Mouse (Mus musculus) CH12.LX (cell line): ENCODE measurements at regions not wholly inside any gene's neighbourhood (a gene's known extent, or its start where the extent isn't known, plus 50 kb on each side); places are given as distances from the start of the nearest gene placed in this dataset.

Experiments used
- DNase-seq: peaks from one replicate; pipeline ENCODE4 v3.0.0-alpha.2; 2013; ENCODE audit errors: extremely low read depth
- H3K27ac ChIP-seq: 2 replicates; pipeline ENCODE4 v1.5.1; 2012; ENCODE audit warnings: low read depth, mild to moderate bottlenecking, control low read depth, moderate library complexity; ENCODE audit not compliant: insufficient read depth
- H3K27me3 ChIP-seq: replicated peaks from 2 replicates; pipeline ENCODE3; 2012; ENCODE audit warnings: inconsistent platforms
- H3K36me3 ChIP-seq, 2 experiments: replicated peaks in 1 of 2; 2 replicates each; pipeline versions ENCODE3 to v1.6.1; 2012; ENCODE audit warnings: inconsistent platforms in 1 of 2, low read length in 1 of 2, mild to moderate bottlenecking in 1 of 2, mixed read lengths in 1 of 2, moderate library complexity in 1 of 2; ENCODE audit not compliant: control insufficient read depth in 1 of 2, insufficient read depth in 1 of 2
- H3K4me1 ChIP-seq, 2 experiments: 2 replicates each; pipeline ENCODE4 v1.6.1; 2012; ENCODE audit warnings: inconsistent platforms in 1 of 2, moderate library complexity in 1 of 2; ENCODE audit not compliant: insufficient read depth in 2 of 2, control insufficient read depth in 1 of 2
- H3K4me2 ChIP-seq: 2 replicates; pipeline ENCODE4 v1.6.1; 2012; ENCODE audit warnings: low read depth, mild to moderate bottlenecking, control low read depth; ENCODE audit not compliant: poor library complexity, insufficient read depth, severe bottlenecking
- H3K4me3 ChIP-seq, 3 experiments: fragments of 150-350 bp in 1 of 3; sonication (generic) in 1 of 3; replicated peaks in 1 of 3; 2 replicates each; pipeline versions ENCODE3 to v1.5.1; 2011 to 2012; ENCODE audit warnings: low read depth in 2 of 3, low read length in 2 of 3, mild to moderate bottlenecking in 2 of 3, moderate library complexity in 2 of 3, control low read depth in 1 of 3, improper control_type of control experiment in 1 of 3, inconsistent platforms in 1 of 3, mixed read lengths in 1 of 3; ENCODE audit not compliant: poor library complexity in 1 of 3
- H3K79me2 ChIP-seq: replicated peaks from 2 replicates; pipeline ENCODE4 v1.6.1; 2012; ENCODE audit warnings: mild to moderate bottlenecking, moderate library complexity; ENCODE audit not compliant: control insufficient read depth, poor library complexity, insufficient read depth, severe bottlenecking; ENCODE audit errors: extremely low read depth
- H3K9ac ChIP-seq: 2 replicates; pipeline ENCODE4 v1.6.1; 2012; ENCODE audit warnings: low read depth, mild to moderate bottlenecking, control low read depth, moderate library complexity; ENCODE audit not compliant: insufficient read depth
- H3K9me3 ChIP-seq: replicated peaks from 2 replicates; pipeline ENCODE3; 2012; ENCODE audit warnings: low read length, inconsistent platforms, mixed read lengths
- BHLHE40 ChIP-seq: IDR thresholded peaks from 2 replicates; pipeline ENCODE4 v1.6.1; 2011; ENCODE audit warnings: mild to moderate bottlenecking, low read depth, low read length, improper control_type of control experiment
- CHD1 ChIP-seq: IDR thresholded peaks from 2 replicates; pipeline ENCODE4 v1.6.1; 2012; ENCODE audit warnings: low read depth, low read length, improper control_type of control experiment, inconsistent platforms
- EP300 ChIP-seq: IDR thresholded peaks from 2 replicates; pipeline ENCODE4 v1.6.1; 2011; ENCODE audit warnings: low read length, improper control_type of control experiment
- GABPA ChIP-seq: IDR thresholded peaks from 2 replicates; pipeline ENCODE4 v1.6.1; 2012; ENCODE audit warnings: low read depth, low read length, improper control_type of control experiment, inconsistent platforms; ENCODE audit not compliant: insufficient replicate concordance
- HCFC1 ChIP-seq: IDR thresholded peaks from 2 replicates; pipeline ENCODE4 v1.6.1; 2012; ENCODE audit warnings: low read depth, mild to moderate bottlenecking, inconsistent platforms, low read length, improper control_type of control experiment
- IRF4 ChIP-seq: IDR thresholded peaks from 2 replicates; pipeline ENCODE4 v1.6.1; 2014; ENCODE audit warnings: low read depth, mild to moderate bottlenecking, inconsistent platforms, low read length, improper control_type of control experiment
- JUN ChIP-seq: IDR thresholded peaks from 2 replicates; pipeline ENCODE4 v1.6.1; 2011; ENCODE audit warnings: low read depth, mild to moderate bottlenecking, low read length, improper control_type of control experiment, moderate library complexity; ENCODE audit not compliant: insufficient read depth
- MEF2A ChIP-seq: IDR thresholded peaks from 2 replicates; pipeline ENCODE4 v1.6.1; 2014; ENCODE audit warnings: low read depth, mild to moderate bottlenecking, inconsistent platforms, low read length, improper control_type of control experiment, borderline replicate concordance
- MXI1 ChIP-seq: IDR thresholded peaks from 2 replicates; pipeline ENCODE4 v1.6.1; 2011; ENCODE audit warnings: mild to moderate bottlenecking, low read depth, low read length, improper control_type of control experiment
- NELFE ChIP-seq: IDR thresholded peaks from 2 replicates; pipeline ENCODE4 v1.6.1; 2011; ENCODE audit warnings: low read depth, low read length, improper control_type of control experiment
- NRF1 ChIP-seq: IDR thresholded peaks from 2 replicates; pipeline ENCODE4 v1.6.1; 2014; ENCODE audit warnings: low read depth, mild to moderate bottlenecking, inconsistent platforms, low read length, improper control_type of control experiment, moderate library complexity
- PAX5 ChIP-seq: IDR thresholded peaks from 2 replicates; pipeline ENCODE4 v1.6.1; 2012; ENCODE audit warnings: low read length, inconsistent platforms, mixed read lengths
- RCOR1 ChIP-seq: conservative IDR thresholded peaks from 2 replicates; pipeline ENCODE4 v1.6.1; 2012; ENCODE audit warnings: low read depth, mild to moderate bottlenecking, inconsistent platforms, low read length, improper control_type of control experiment
- SIN3A ChIP-seq: IDR thresholded peaks from 2 replicates; pipeline ENCODE4 v1.6.1; 2012; ENCODE audit warnings: low read length, improper control_type of control experiment, inconsistent platforms
- TBP ChIP-seq: conservative IDR thresholded peaks from 2 replicates; pipeline ENCODE4 v1.6.1; 2011; ENCODE audit warnings: low read depth, low read length, improper control_type of control experiment
- TCF12 ChIP-seq: IDR thresholded peaks from 2 replicates; pipeline ENCODE4 v1.6.1; 2014; ENCODE audit warnings: low read depth, mild to moderate bottlenecking, inconsistent platforms, low read length, improper control_type of control experiment
- UBTF ChIP-seq: IDR thresholded peaks from 2 replicates; pipeline ENCODE4 v1.6.1; 2012; ENCODE audit warnings: low read depth, mild to moderate bottlenecking, inconsistent platforms, low read length, improper control_type of control experiment, moderate library complexity
- ZC3H11A ChIP-seq: IDR thresholded peaks from 2 replicates; pipeline ENCODE4 v1.6.1; 2012; ENCODE audit warnings: low read depth, mild to moderate bottlenecking, inconsistent platforms, low read length, improper control_type of control experiment
- ZKSCAN1 ChIP-seq: IDR thresholded peaks from 2 replicates; pipeline ENCODE4 v1.6.1; 2012; ENCODE audit warnings: low read depth, inconsistent platforms, low read length, improper control_type of control experiment, borderline replicate concordance
- ZMIZ1 ChIP-seq: IDR thresholded peaks from 2 replicates; pipeline ENCODE4 v1.6.1; 2012; ENCODE audit warnings: low read depth, mild to moderate bottlenecking, inconsistent platforms, low read length, improper control_type of control experiment
- dilution Hi-C: fragments of 300-500 bp; cut with MboI; formaldehyde crosslinking; loops from 2 replicates; pipeline ENCODE4 v1.14.3; 2020; ENCODE audit warnings: low sequenced_read_pairs; ENCODE audit not compliant: extremely low pct_unique_long_range_greater_than_20kb, extremely low pct_ligation_motif_present
- in situ Hi-C: fragments of 300-500 bp; cut with MboI; formaldehyde crosslinking; loops from 3 replicates; pipeline ENCODE4 v1.14.3; 2019; ENCODE audit warnings: low sequenced_read_pairs, low pct_ligation_motif_present, low pct_unique_long_range_greater_than_20kb, mixed read lengths

DNA sequence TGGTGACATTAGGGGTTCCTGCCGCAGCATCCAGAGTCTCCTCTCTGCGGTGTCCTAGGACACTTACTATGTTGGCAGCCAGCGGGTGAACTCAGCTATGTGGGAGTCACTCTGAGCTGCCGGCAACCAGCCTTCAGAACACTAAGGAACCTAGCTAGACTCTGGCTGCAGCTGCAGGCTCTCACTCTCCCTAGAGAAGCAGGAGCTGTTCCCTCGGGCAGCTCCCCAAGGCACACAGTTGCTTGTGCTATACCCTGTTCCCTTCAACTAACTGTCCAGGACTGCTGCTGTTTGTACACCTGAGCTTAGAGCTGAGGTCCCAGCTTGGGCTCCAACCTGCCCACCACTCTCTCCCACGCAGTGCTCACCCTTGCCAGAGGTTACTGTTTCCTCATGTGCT is 121.9 kb downstream of the Ets2 start:
- Histone ChIP-seq H3K27me3 (no peaks in the 10 kb centered on the region), H3K36me3 (no peaks in the 10 kb centered on the region), H3K4me1 (peaks cover 7 to 64% of the 10 kb centered on the region in 2 experiments), H3K27ac (no peak overlapping the region), H3K9ac (no peak overlapping the region), H3K4me3 (no peak overlapping the region), H3K9me3 (peaks cover 5% of the 10 kb centered on the region), H3K79me2 (no peaks in the 10 kb centered on the region), H3K4me2 (no peak overlapping the region)
- in situ Hi-C loops (no loop called here), dilution Hi-C loops (no loop called here)
- no peak for DNase-seq
- no peak for TF ChIP-seq JUN
- TF ChIP-seq PAX5, result no peak
- no peak for TF ChIP-seq SIN3A
- TF ChIP-seq RCOR1, result no peak
- no peak for TF ChIP-seq MEF2A
- TF ChIP-seq UBTF, result no peak
- no peak for TF ChIP-seq ZC3H11A
- no peak for TF ChIP-seq EP300
- TF ChIP-seq ZKSCAN1, result no peak
- no peak for TF ChIP-seq NRF1
- TF ChIP-seq BHLHE40, result no peak
- no peak for TF ChIP-seq NELFE
- no peak for TF ChIP-seq MXI1
- no peak for TF ChIP-seq GABPA
- no peak for TF ChIP-seq TBP
- TF ChIP-seq CHD1, result no peak
- TF ChIP-seq IRF4, result no peak
- TF ChIP-seq HCFC1, result no peak
- no peak for TF ChIP-seq ZMIZ1

DNA sequence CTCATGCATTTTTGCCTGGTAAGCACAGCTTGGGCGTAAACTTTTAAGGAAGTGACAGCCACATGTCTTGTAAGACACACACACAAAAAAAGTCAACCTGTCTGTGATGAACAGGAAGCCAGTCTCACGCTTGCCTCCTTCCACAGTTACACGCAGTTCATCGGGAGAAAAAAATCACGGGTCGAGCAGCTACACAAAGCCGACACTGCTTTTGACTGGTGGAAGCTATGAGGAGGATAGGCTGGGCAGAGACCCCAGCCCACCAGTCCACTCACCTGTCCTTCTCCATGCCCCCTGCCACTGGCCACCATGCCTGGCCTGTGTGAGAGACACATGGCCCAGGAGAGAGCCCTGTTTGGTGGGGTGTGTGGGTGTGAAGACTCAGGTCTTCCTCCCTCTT is 119.2 kb downstream of the Ets2 start:
- Histone ChIP-seq H3K27me3 (no peaks in the 10 kb centered on the region), H3K4me1 (peaks cover 3 to 44% of the 10 kb centered on the region in 2 experiments; a peak in 3 of 4 replicates), H3K9me3 (peaks cover 22% of the 10 kb centered on the region), H3K36me3 (no peaks in the 10 kb centered on the region), H3K9ac (no peak overlapping the region), H3K79me2 (no peaks in the 10 kb centered on the region), H3K4me2 (no peak overlapping the region), H3K27ac (no peak overlapping the region), H3K4me3 (no peak overlapping the region)
- dilution Hi-C loops (no loop called here), in situ Hi-C loops (no loop called here)
- no peak for DNase-seq
- no peak for TF ChIP-seq TCF12
